Mouse (Mus musculus) lung, adult 10 weeks (tissue): ENCODE results near the gene Vmn1r32. TPM values are rescaled to one million over a fixed set of nuclear protein-coding genes. Genes with fewer than 3 reads are reported as not detected.

Experiments
- polyA plus RNA-seq: library from polyadenylated mRNA; stranded (reverse); fragments of 350-450 nt; fragmentation: Illumina TruSeq; extraction: RNeasy Lipid Tissue Mini Kit (QIAGEN cat#74804); gene quantifications from one replicate; pipeline ENCODE4 v1.2.3, GENCODE M21; 2014; ENCODE audit warnings: low read depth, low replicate concordance; ENCODE audit not compliant: insufficient read depth

Gene Vmn1r32
- not detected for polyA plus RNA-seq

GRCm38 (mm10) chr6:66559996-66560395 lies at the start of gene Vmn1r32:
Vmn1r32 (minus strand) TSS chr6:66560096.

GRCm38 (mm10) chr6:66535028-66535862 lies 24.7 kb downstream of the Vmn1r32 start, which contains the start of gene Mad2l1:
Mad2l1 (plus strand) TSS chr6:66535390.

Other genes with a start within 250 kb of the Vmn1r32 start
- 7.2 TPM for gene Mad2l1, start 24.7 kb downstream of the Vmn1r32 start, polyA plus RNA-seq
- gene Vmn1r33, start 58.2 kb upstream of the Vmn1r32 start, polyA plus RNA-seq: not detected
- not detected for gene Vmn1r34, start 83.8 kb upstream of the Vmn1r32 start, polyA plus RNA-seq
- not detected for gene Vmn1r35, start 125.8 kb upstream of the Vmn1r32 start, polyA plus RNA-seq
- not detected for gene Vmn1r36, start 159.1 kb upstream of the Vmn1r32 start, polyA plus RNA-seq
- not detected for gene Vmn1r37, start 169.3 kb upstream of the Vmn1r32 start, polyA plus RNA-seq
- gene Vmn1r38, start 222.5 kb upstream of the Vmn1r32 start, polyA plus RNA-seq: not detected